Mouse (Mus musculus): ENCODE results near the gene Rps19.

DNA sequence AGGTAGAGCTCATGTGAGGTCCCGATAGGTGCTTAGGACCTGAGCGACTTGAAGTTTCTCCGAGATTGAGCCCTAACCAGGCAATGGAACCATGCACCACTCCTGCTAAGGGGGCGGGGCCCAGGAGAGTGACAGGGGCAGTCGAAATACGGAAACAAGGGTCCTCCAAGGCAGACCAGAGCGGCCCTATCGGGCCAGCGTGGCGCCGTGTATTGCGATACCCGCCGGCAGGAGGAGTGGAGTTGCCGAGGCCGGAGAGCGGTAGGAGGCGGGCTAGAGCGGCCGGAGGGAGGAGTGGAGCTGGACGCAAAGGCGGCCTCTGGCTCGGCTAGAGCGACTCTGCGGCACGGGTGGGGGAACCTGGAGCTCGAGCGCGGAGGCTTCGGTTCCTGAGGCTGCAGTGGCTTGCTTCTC is 19.9 kb downstream of the Rps19 start:
- peak; percentile 59; the same call in 1 of the 2 replicates for TF ChIP-seq POLR2A (IDR thresholded peaks at IDR 0.05; ENCODE audit: borderline replicate concordance, extremely low read depth, low read depth, low read length)
- no peak for TF ChIP-seq CTCF (IDR thresholded peaks at IDR 0.05; ENCODE audit: insufficient read depth, low read length)

Measured in lung, adult 2 months (tissue).